Mouse (Mus musculus): ENCODE measurements around the gene Chrne.

The Chrne gene

DNA sequence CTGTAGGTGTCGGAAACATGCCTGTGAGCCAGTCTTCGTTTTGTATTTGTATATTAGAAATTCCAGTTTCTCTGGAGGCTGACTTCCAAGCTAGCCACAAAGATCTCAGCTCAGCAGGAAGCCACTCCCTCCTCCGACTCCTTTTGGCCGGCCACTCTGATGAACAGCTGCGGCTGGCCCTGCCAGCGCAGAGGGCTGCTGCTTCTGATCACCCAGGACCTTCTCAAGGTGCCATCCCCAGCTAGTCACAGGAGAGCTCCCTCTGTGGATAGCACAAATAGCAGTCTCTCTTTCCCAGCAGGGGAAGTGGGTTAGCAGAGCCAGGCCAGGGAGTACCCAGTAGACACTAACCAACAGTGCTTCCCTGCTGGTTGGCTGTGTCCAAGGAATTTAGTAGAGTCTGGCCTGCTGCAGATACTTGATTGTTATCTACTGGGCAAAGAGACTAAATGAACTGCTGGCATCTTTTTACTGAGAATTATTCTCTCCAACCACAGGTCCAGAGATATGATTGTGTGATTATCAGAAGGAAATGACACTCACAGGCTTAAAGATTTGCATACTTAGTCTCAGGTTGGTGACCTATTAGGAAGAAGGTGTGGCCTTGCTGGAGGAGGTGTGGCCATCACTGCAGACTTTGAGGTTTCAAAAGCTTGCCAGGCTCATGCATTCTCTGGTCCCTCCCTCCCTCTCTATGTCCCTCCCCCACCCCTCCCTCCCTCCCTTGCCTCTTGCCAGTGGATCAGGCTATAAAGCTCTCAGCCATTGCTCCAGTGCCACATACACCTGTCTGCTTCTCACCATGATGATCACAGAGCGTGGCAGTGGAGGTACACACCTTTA lies 3.2 kb upstream of the Chrne start:
- DNase-seq (ENCODE audit: low read depth, low spot score) = peak; percentile 64
- Histone ChIP-seq H3K27me3 (ENCODE audit: control insufficient read depth, insufficient read depth, low read length, poor library complexity, severe bottlenecking) (no peaks in the 10 kb centered on the region), H3K36me3 (ENCODE audit: control insufficient read depth, insufficient read depth, low read length, poor library complexity, severe bottlenecking) (no peaks in the 10 kb centered on the region)

DNA sequence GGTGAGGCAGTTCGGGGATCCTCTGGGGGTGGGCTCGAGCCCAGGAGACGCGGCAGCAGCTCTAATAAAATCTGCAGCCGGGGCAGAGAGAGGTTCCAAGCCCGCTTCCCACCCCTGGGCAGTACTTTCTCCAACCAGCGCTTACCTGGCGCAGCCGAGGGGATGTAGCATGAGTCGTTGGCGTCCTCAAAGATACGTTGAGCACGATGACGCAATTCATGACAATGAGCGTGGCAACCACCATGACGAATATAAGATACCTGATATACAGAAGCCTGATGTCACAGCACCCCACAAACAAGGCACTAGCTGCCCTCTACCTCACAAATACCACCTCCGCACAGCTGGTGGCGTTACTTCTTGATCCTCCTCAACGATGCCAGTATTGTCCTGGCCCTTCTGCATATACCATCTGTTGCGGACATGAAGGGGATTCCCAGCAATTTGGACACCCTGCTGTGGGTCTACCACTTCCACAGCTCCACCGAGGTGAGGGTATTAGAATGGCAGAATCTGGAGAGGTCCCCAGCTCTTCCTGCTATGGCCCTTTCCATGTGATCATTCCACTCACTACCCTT lies 3.4 kb downstream of the Chrne start, which contains the start of gene 4930544D05Rik:
Gene 4930544D05Rik (plus strand): TSS at position 333 of the 578 bp plus-strand sequence.
- H3K27me3 ChIP-seq (ENCODE audit: control insufficient read depth, insufficient read depth, low read length, poor library complexity, severe bottlenecking) = no peaks in the 10 kb centered on the region
- no peaks in the 10 kb centered on the region for H3K36me3 ChIP-seq (ENCODE audit: control insufficient read depth, insufficient read depth, low read length, poor library complexity, severe bottlenecking)
- DNase-seq (ENCODE audit: low read depth, low spot score) = peak; percentile 49

DNA sequence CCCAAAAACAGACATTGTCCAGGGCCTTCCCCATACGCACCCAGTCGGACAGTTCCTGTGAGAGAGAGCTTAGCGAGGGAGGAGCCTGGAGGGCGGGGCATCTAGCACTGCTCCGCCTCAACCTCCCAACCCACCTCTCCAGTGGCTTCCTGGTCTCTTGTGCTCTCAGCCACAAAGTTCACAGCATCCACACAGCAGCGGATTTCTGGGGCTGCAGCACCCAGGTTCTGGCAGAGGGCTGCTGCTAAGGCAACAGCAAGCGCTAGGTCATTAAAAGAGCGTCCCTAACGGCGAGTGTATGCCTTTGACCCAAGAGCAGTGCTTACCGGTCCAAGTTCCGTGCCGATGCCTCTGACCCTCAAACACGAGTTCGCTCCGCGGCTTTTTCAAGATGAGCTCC lies 3.9 kb downstream of the Chrne start:
- Histone ChIP-seq H3K36me3 (ENCODE audit: control insufficient read depth, insufficient read depth, low read length, poor library complexity, severe bottlenecking) (no peaks in the 10 kb centered on the region), H3K27me3 (ENCODE audit: control insufficient read depth, insufficient read depth, low read length, poor library complexity, severe bottlenecking) (no peaks in the 10 kb centered on the region)
- peak; percentile 79 for DNase-seq (ENCODE audit: low read depth, low spot score)

DNA sequence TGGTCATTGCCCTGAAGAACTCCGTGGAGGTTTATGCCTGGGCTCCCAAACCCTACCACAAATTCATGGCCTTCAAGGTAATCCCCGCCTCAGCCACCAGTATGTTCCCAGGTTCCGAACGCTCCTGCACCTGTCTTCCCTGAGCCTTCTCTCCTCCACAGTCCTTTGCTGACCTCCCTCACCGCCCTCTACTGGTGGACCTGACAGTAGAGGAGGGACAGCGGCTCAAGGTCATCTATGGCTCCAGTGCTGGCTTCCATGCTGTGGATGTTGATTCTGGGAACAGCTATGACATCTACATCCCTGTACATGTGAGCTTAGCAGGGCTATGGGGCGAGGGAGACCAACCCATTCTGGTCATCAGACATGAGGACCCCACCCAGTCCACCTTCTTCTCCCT lies 6.5 kb downstream of the Chrne start:
- Histone ChIP-seq H3K27me3 (ENCODE audit: control insufficient read depth, insufficient read depth, low read length, poor library complexity, severe bottlenecking) (no peaks in the 10 kb centered on the region), H3K36me3 (ENCODE audit: control insufficient read depth, insufficient read depth, low read length, poor library complexity, severe bottlenecking) (no peaks in the 10 kb centered on the region)
- DNase-seq (ENCODE audit: low read depth, low spot score) = no peak

DNA sequence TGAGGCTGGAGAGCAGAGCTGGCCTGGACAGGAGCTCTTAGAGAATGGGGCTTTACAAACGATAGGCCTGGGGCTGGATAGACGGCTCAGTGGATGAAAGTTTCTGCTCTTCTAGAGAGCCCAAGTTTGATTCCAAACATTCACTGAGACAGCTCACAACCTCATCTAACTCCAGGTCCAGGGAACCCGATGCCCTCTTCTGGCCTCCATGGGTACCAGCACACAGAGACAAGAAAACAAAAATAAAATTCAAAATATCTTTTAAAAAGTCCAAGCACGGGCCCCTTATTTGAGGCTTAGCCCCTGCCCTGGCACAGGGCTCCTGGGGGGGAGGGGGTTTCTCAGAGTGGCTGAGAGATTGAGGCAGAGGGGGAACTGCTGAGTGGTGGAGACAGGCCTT lies 8.3 kb downstream of the Chrne start:
- Histone ChIP-seq H3K36me3 (ENCODE audit: control insufficient read depth, insufficient read depth, low read length, poor library complexity, severe bottlenecking) (peaks cover under 1% of the 10 kb centered on the region; the same call in 1 of the 2 replicates), H3K27me3 (ENCODE audit: control insufficient read depth, insufficient read depth, low read length, poor library complexity, severe bottlenecking) (no peaks in the 10 kb centered on the region)
- DNase-seq (ENCODE audit: low read depth, low spot score) = no peak

DNA sequence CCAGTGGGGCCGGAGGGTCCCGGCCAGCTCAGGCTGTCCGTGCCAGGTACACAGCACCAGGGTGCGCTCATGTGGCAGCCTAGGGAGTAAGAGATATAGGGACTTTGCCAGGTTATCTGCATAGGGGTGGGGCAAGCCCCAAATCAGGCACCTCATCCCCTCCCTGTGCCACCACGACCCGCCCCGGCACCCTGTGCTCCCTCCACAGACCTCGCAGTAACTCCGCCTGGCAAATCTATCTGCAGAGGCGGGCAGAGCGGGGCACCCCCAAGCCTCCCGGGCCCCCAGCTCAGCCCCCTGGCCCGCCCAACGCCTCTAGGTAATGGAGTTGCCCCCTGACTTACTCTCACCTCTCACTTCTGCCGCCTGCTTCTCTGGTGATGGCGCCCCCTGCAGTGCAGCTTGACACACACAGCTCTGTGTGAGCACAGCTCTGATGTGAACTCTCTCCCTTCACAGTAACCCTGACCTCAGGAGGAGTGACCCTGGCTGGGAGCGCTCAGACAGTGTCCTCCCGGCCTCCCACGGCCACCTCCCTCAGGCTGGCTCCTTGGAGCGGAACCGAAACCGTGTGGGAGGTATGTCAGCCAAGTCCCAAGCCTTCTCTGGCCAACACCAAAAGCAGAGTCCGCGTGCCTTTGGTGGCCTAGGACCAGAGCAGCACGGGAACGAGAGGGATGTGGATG lies 10.5 kb downstream of the Chrne start:
- Histone ChIP-seq H3K27me3 (ENCODE audit: control insufficient read depth, insufficient read depth, low read length, poor library complexity, severe bottlenecking) (no peaks in the 10 kb centered on the region), H3K36me3 (ENCODE audit: control insufficient read depth, insufficient read depth, low read length, poor library complexity, severe bottlenecking) (peaks cover 1% of the 10 kb centered on the region; the same call in 1 of the 2 replicates)
- peak; percentile 34 for DNase-seq (ENCODE audit: low read depth, low spot score)

DNA sequence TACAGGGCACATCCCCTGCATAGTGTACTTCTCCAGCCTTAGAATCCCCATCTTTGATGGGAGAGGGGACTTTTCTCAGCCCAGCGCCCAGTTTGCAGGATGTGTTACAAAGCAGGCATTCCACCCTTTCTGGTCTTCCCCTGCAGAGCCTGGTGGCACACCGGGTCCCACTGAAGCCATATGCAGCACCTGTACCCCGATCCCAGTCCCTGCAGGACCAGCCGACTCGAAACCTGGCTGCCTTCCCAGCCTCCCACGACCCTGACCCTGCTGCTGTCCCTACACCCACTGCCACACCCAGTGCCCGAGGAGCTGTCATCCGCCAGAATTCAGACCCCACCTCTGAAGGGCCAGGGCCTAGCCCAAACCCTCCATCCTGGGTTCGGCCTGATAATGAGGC lies 11.4 kb downstream of the Chrne start:
- peaks cover 1% of the 10 kb centered on the region; the same call in 1 of the 2 replicates for H3K36me3 ChIP-seq (ENCODE audit: control insufficient read depth, insufficient read depth, low read length, poor library complexity, severe bottlenecking)
- no peaks in the 10 kb centered on the region for H3K27me3 ChIP-seq (ENCODE audit: control insufficient read depth, insufficient read depth, low read length, poor library complexity, severe bottlenecking)
- no peak for DNase-seq (ENCODE audit: low read depth, low spot score)

DNA sequence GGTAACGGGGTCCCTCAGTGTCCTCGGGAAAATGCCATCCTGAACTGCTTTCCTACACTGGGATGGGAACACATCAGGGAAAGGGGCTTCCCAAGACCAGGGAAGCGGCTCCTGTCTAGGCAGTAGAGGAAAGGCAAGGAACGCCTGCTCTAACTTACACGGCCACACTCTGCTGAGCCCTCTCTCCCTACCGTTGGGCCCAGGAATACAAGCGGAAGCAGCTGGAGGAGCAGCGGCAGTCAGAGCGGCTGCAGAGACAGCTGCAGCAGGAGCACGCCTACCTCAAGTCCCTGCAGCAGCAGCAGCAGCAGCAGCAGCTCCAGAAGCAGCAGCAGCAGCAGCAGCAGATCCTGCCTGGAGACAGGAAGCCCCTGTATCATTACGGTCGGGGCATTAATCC lies 12.3 kb downstream of the Chrne start:
- H3K27me3 ChIP-seq (ENCODE audit: control insufficient read depth, insufficient read depth, low read length, poor library complexity, severe bottlenecking) = no peaks in the 10 kb centered on the region
- peaks cover 1% of the 10 kb centered on the region; the same call in 1 of the 2 replicates for H3K36me3 ChIP-seq (ENCODE audit: control insufficient read depth, insufficient read depth, low read length, poor library complexity, severe bottlenecking)
- DNase-seq (ENCODE audit: low read depth, low spot score) = no peak

DNA sequence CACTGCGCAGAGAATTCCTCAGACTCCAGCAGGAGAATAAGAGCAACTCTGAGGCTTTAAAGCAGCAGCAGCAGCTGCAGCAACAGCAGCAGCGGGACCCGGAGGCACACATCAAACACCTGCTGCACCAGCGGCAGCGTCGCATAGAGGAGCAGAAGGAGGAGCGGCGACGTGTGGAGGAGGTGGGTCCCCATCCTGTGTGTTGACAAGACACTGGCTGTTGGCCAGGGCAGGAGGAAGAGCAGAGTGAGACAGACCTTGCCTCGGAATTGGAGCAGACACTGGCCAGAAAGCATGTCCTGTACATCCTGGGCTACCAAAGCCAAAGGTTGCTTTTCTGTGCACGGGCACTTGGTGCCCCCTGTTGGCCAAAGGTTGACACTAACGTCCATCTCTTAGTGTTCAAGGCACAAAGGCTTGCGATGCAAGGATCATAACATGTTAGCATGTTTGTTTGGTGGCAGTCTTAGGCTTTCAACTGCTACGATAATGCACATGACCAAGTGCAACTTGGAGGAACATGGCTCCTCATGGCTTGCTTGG lies 13.9 kb downstream of the Chrne start:
- peak; percentile 84 for DNase-seq (ENCODE audit: low read depth, low spot score)
- Histone ChIP-seq H3K36me3 (ENCODE audit: control insufficient read depth, insufficient read depth, low read length, poor library complexity, severe bottlenecking) (peaks cover 1% of the 10 kb centered on the region; the same call in 1 of the 2 replicates), H3K27me3 (ENCODE audit: control insufficient read depth, insufficient read depth, low read length, poor library complexity, severe bottlenecking) (no peaks in the 10 kb centered on the region)

DNA sequence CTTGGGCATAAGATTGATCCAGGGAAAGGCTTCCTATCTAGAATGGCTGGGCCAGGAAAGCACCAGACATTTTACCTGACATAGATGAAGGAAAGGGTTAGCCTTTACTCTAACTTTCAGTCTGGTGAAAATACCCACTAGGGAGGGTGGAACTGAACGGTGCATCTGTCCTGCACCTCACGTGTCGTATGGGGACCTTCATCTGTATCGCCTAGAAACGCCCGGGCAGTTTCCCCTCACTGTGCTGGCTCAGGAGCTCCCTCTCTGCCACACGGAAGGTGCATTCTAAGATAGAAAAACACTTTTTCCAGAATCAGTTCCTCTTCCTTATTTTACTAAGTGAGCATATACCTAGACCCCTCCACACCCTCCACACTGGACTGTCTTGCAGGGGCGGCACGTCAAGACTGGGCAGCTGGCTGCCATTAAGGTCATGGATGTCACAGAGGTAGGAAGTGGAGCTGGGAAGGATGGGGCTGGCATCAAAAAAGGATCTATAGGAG lies 20.5 kb downstream of the Chrne start:
- DNase-seq (ENCODE audit: low read depth, low spot score) = peak; percentile 16
- Histone ChIP-seq H3K27me3 (ENCODE audit: control insufficient read depth, insufficient read depth, low read length, poor library complexity, severe bottlenecking) (no peaks in the 10 kb centered on the region), H3K36me3 (ENCODE audit: control insufficient read depth, insufficient read depth, low read length, poor library complexity, severe bottlenecking) (no peaks in the 10 kb centered on the region)

DNA sequence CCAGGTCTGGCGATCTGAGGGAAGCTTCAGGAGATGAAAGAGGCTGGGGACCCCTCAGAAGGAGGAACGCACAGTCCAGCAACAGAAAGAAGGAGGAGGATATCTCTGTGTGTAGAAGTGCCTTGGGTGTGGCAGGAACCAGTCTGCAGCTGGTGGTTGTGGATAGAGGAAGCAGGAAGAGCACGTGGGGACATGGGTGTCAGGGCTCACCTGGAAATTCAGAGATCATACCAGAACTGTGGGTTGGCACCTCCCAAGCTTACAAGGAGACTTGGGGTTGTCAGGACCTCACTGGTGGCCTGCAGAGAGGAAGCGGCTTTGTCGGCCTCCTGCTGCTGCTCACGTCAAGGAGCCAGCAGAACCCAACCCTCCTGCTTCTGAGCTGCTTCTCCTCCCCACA lies 21.7 kb downstream of the Chrne start:
- DNase-seq (ENCODE audit: low read depth, low spot score) = peak; percentile 15
- no peaks in the 10 kb centered on the region for H3K36me3 ChIP-seq (ENCODE audit: control insufficient read depth, insufficient read depth, low read length, poor library complexity, severe bottlenecking)
- no peaks in the 10 kb centered on the region for H3K27me3 ChIP-seq (ENCODE audit: control insufficient read depth, insufficient read depth, low read length, poor library complexity, severe bottlenecking)

DNA sequence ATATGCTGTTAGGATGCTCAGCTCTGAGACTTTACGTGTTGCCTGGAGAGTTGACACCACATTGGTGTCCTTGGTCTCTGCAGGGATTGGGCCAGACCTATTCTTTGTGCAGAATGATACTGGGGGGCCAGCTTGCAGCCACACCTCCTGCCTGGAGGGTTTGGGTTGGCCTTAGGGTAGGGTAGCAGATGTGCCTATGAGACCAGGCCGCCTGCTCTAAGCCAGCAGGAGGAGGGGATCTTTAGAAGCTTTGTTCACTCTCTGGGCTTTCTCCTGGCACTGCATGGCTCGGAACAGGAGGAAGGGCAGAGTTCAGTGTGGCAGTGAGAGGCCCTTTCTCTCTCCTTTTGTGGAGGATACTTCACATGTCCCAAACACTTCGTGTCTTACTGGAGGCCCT lies 22.9 kb downstream of the Chrne start:
- no peak for DNase-seq (ENCODE audit: low read depth, low spot score)
- no peaks in the 10 kb centered on the region for H3K27me3 ChIP-seq (ENCODE audit: control insufficient read depth, insufficient read depth, low read length, poor library complexity, severe bottlenecking)
- H3K36me3 ChIP-seq (ENCODE audit: control insufficient read depth, insufficient read depth, low read length, poor library complexity, severe bottlenecking) = no peaks in the 10 kb centered on the region

DNA sequence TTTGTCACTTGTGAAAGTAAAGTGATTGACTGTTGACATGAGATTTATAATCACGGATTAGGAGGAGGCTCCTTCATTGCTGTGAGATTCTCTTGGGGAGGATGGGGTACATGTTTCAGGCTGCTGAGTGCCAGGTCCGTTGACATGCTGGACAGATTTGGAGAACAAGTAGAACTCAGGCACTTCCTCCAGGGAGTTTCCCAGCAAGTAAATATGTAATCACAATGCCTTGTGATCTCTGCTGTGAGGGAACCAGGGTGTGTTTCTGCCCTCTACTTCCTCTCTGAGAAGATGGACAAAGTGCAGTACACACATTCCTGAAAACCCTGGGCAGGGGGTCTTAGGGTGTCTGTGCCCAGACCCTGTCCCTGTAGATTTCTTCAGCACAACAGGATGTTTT lies 23.4 kb downstream of the Chrne start:
- Histone ChIP-seq H3K36me3 (ENCODE audit: control insufficient read depth, insufficient read depth, low read length, poor library complexity, severe bottlenecking) (no peaks in the 10 kb centered on the region), H3K27me3 (ENCODE audit: control insufficient read depth, insufficient read depth, low read length, poor library complexity, severe bottlenecking) (no peaks in the 10 kb centered on the region)
- DNase-seq (ENCODE audit: low read depth, low spot score) = peak; percentile 31

DNA sequence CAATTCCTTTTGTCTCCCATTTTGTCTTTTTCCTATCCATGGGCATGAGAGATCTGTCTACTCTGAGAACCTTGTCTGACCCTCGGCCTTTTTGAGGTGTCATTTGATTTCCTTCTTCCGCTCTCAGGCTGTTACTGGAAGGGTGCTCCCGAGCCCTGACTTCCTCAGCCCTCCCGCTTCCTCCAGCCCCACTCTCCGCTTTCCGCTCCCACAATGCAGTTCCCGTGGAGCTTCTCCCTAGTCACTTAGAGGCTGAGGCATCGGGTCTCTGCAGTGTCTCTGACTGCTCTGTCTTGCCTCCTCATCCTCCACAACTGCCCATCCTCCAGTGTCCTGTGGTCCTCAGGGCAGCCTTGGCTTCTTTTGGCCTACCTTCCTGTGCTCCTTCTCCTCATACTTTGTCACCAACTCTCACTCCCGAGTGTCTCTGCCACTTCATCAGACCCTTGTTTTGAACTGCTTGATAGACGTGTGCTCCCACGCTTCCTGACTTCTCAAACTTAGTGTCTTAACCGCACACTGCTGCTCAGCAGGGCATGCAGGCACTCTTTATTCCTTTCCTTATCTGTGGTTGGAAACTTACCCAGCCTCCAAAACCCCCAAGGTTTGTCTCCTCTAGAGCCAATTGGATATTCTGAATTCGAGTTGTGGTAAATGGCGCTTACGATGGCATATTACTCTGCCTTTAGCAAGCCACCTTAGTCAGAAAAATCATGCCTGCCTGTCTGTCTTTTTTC lies 24.6 kb downstream of the Chrne start:
- Histone ChIP-seq H3K27me3 (ENCODE audit: control insufficient read depth, insufficient read depth, low read length, poor library complexity, severe bottlenecking) (no peaks in the 10 kb centered on the region), H3K36me3 (ENCODE audit: control insufficient read depth, insufficient read depth, low read length, poor library complexity, severe bottlenecking) (no peaks in the 10 kb centered on the region)
- DNase-seq (ENCODE audit: low read depth, low spot score) = no peak
